Mouse (Mus musculus) olfactory bulb, adult 2 months (tissue): ENCODE data around the gene Fam81a.

ENCODE experiments used
- CTCF ChIP-seq: fragments of 200-500 bp; IDR thresholded peaks from 2 replicates; pipeline ENCODE4 v1.5.1; 2012; ENCODE audit warnings: low read depth, mild to moderate bottlenecking, low read length, moderate library complexity; ENCODE audit not compliant: insufficient read depth
- POLR2A ChIP-seq: fragments of 200-500 bp; IDR thresholded peaks from 2 replicates; pipeline ENCODE4 v1.6.1; 2012; ENCODE audit warnings: mild to moderate bottlenecking, low read depth, low read length, moderate library complexity; ENCODE audit not compliant: insufficient read depth

DNA sequence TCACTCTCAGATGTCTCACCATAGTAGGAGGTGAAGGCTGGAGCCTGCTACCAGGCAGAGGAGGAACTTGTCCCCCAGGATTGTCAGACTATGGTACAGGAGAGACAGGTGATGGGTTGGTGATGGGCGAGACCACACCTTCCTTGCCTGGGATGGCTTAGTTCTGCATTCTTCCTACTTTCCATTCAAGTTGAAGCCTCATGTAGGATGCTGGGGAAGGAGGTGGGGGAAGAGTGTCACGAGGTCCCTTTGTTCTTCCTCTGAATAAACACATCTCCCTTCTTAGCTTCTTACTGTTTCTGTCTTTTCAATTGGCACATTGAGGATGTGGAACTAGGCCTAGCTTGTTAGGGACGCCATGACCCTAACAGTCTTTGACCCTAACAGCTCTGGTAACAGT lies 33.9 kb upstream of the Fam81a start:
- no peak for TF ChIP-seq CTCF
- no peak for TF ChIP-seq POLR2A
